Mouse (Mus musculus): Measurements from ENCODE around the gene Spcs1. TPM values are rescaled to one million over a fixed set of nuclear protein-coding genes. Genes with fewer than 3 reads are reported as not detected.

Gene Spcs1
- total RNA-seq (2014; rRNA removed) (226 and 285 TPM in 2 replicates), polyA plus RNA-seq (2015; fragmentation: Nextera tagmentation; extraction: Ambion mirVana) (426 and 442 TPM in 2 replicates)

DNA sequence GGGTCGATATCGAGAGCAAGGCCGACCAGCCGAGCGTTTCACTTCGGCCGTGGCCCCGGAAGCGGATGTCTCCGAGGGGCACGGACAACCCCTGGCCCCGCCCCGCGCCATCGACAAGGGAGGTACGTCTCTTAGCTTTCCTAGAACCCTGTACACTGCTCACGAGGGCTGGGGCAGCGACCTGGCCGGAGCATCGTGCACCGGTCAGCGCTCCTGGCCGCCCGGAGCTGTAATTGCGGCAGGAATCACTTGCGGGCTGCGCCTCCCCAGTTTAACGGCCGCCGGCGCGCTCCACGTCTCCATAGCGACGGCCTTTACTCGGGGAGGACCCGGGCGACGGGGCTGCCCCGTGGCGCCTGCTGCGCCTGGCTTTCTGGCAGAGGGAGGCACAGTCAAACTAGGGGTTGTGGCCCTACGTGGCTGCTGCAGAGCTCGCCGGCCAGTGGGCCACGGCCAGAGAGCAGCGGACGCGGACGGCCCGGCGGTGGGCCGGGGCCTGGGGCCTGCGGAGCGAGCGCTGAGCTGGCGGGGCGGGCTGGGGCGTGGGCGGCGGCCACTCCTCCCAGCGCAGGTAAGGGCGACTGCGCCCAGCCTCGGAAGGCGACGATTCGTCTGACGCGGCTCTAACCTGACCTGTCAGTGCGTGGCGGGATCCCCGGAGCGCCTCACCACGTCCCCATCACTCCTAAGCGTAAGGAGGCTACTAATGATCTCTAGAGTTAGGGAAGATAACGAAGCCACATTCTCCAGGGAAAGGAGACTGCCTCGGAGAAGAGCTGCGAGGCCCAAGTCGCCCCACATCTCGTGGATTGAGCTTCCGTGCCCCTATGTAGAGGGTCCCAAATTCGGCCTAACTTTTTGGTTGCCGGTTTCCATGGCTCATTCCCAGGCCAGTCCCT, at the start of gene Spcs1, which contains the start of gene Glt8d1:
Spcs1 (minus strand) TSS at position 366 of the 899 bp plus-strand sequence.
Glt8d1 (plus strand) TSS at position 94 of the 899 bp plus-strand sequence.
- Histone ChIP-seq H3K4me2 (ENCODE audit: low read depth, low read length) (peak within 1 kb of the TSS; percentile 69), H3K36me3 (ENCODE audit: insufficient read depth, low read length) (peaks cover 5% of the 10 kb centered on the region; the same call in 1 of the 2 replicates), H3K4me1 (ENCODE audit: insufficient read depth, low read length) (peaks cover 4% of the 10 kb centered on the region), H3K9me3 (ENCODE audit: low read length) (no peaks in the 10 kb centered on the region), H3K9ac (replicated peaks; ENCODE audit: low read length) (peak within 1 kb of the TSS; percentile 93), H3K27me3 (ENCODE audit: insufficient read depth, low read length) (no peaks in the 10 kb centered on the region), H3K4me3 (ENCODE audit: low read length) (peak within 1 kb of the TSS; percentile 95), H3K27ac (peak within 1 kb of the TSS; percentile 96)
- ATAC-seq (peak; percentile 95), DNase-seq (ENCODE audit: low spot score) (peak; percentile 87)
- under 1% methylated on average over 83 of the region's 84 CpGs for WGBS
- TF ChIP-seq CTCF (IDR thresholded peaks at IDR 0.05; ENCODE audit: low read depth), result no peak

DNA sequence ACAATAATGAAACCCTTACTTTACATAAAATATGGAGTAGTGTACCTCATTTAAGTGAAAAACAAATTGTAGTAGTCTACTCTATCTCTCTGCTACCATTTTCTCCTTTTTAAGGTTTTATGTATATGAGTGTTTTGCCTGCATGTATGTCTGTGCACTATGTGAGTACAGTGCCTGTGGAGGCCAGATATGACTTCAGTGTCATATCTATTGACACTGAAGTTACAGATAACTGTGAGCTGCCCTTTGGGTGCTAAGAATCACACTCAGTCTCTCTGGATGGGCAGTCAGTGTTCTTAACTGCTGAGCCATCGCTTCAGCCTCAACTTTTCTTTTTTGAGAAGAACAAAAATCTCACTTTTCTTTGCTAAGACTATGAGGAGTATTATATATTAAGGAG, 44.3 kb upstream of the Spcs1 start:
- Histone ChIP-seq H3K36me3 (ENCODE audit: insufficient read depth, low read length) (peaks cover 58% of the 10 kb centered on the region), H3K4me1 (ENCODE audit: insufficient read depth, low read length) (no peaks in the 10 kb centered on the region), H3K9me3 (ENCODE audit: low read length) (no peaks in the 10 kb centered on the region), H3K27ac (no peak overlapping the region), H3K27me3 (ENCODE audit: insufficient read depth, low read length) (no peaks in the 10 kb centered on the region), H3K9ac (replicated peaks; ENCODE audit: low read length) (no peak overlapping the region), H3K4me2 (ENCODE audit: low read depth, low read length) (no peak overlapping the region), H3K4me3 (ENCODE audit: low read length) (no peak overlapping the region)
- WGBS, result 97% methylated on average over 1 of the region's 1 CpGs
- ATAC-seq (no peak), DNase-seq (ENCODE audit: low spot score) (no peak)
- TF ChIP-seq CTCF (IDR thresholded peaks at IDR 0.05; ENCODE audit: low read depth), result no peak

DNA sequence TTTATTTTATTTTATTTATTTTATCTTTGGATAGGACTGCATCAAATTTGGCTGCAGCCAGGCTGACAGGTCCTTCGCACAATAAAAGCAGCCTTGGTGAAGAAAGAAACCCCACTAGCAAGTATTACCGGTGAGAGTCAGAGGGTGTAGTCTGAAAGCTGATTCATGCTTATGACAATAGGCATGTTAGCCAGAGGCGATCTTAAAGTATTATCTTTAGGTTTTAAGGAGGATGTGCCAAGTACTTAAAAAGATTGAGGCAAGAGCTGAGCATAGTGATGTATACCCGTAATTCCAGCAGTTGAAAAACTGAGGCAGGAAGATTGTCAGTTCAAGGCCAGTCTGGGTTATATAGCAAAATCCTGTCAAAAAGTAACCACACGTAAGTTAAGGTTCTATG, 43.8 kb upstream of the Spcs1 start:
- DNase-seq (ENCODE audit: low spot score) (no peak), ATAC-seq (no peak)
- 93% methylated on average over 5 of the region's 5 CpGs for WGBS
- no peak for TF ChIP-seq CTCF (IDR thresholded peaks at IDR 0.05; ENCODE audit: low read depth)
- H3K4me2 ChIP-seq (ENCODE audit: low read depth, low read length), result no peak overlapping the region
- no peaks in the 10 kb centered on the region for H3K9me3 ChIP-seq (ENCODE audit: low read length)
- no peaks in the 10 kb centered on the region for H3K27me3 ChIP-seq (ENCODE audit: insufficient read depth, low read length)
- H3K36me3 ChIP-seq (ENCODE audit: insufficient read depth, low read length), result peaks cover 53% of the 10 kb centered on the region
- no peaks in the 10 kb centered on the region for H3K4me1 ChIP-seq (ENCODE audit: insufficient read depth, low read length)
- no peak overlapping the region for H3K27ac ChIP-seq
- H3K9ac ChIP-seq (replicated peaks; ENCODE audit: low read length), result no peak overlapping the region
- H3K4me3 ChIP-seq (ENCODE audit: low read length), result no peak overlapping the region

DNA sequence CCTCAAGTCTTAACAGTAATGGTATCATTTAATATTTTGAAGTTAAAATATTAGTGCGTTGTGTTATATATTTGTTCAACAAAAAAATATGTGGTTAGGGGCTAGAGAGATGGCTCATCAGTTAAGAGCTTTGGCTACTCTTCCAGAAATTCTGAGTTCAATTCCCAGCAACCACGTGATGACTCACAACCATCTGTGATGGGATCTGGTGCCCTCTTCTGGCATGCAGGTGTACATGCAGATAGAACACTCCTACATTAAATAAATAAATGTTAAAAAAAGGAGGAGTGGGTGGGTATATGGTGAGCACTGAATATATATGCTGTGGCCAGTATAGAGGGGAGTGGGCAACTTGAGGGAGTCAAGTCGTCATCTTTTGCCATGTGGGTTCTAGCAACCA, 24.3 kb upstream of the Spcs1 start:
- Histone ChIP-seq H3K27ac (no peak overlapping the region), H3K4me1 (ENCODE audit: insufficient read depth, low read length) (peaks cover under 1% of the 10 kb centered on the region; the same call in 1 of the 2 replicates), H3K27me3 (ENCODE audit: insufficient read depth, low read length) (no peaks in the 10 kb centered on the region), H3K9me3 (ENCODE audit: low read length) (no peaks in the 10 kb centered on the region), H3K4me3 (ENCODE audit: low read length) (no peak overlapping the region), H3K9ac (replicated peaks; ENCODE audit: low read length) (no peak overlapping the region), H3K4me2 (ENCODE audit: low read depth, low read length) (no peak overlapping the region), H3K36me3 (ENCODE audit: insufficient read depth, low read length) (peaks cover 32% of the 10 kb centered on the region)
- WGBS, result 77% methylated on average over 3 of the region's 3 CpGs
- no peak for DNase-seq (ENCODE audit: low spot score)
- peak; percentile 33 for TF ChIP-seq CTCF (IDR thresholded peaks at IDR 0.05; ENCODE audit: low read depth)
- no peak for ATAC-seq

DNA sequence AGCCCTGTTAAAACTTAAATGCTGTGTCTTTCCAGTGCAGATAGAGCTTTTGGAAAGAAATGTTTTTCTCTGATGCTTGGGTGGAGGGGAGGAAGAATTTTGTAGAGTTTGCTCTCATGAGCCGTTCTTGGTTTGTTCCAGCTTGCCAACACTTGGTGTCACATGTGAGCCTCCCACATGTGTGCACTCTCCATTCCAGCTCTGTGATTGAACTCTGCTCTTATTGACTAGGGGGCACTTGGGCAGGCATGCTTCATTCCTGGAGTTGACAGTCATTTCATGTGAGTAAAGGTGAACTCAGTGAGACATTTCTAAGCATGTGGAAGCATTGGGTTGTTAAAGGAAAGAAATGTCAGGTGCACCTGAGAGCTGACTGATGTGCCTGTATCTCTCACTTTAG, 21.1 kb upstream of the Spcs1 start:
- TF ChIP-seq CTCF (IDR thresholded peaks at IDR 0.05; ENCODE audit: low read depth), result no peak
- H3K4me1 ChIP-seq (ENCODE audit: insufficient read depth, low read length), result peaks cover 16% of the 10 kb centered on the region

DNA sequence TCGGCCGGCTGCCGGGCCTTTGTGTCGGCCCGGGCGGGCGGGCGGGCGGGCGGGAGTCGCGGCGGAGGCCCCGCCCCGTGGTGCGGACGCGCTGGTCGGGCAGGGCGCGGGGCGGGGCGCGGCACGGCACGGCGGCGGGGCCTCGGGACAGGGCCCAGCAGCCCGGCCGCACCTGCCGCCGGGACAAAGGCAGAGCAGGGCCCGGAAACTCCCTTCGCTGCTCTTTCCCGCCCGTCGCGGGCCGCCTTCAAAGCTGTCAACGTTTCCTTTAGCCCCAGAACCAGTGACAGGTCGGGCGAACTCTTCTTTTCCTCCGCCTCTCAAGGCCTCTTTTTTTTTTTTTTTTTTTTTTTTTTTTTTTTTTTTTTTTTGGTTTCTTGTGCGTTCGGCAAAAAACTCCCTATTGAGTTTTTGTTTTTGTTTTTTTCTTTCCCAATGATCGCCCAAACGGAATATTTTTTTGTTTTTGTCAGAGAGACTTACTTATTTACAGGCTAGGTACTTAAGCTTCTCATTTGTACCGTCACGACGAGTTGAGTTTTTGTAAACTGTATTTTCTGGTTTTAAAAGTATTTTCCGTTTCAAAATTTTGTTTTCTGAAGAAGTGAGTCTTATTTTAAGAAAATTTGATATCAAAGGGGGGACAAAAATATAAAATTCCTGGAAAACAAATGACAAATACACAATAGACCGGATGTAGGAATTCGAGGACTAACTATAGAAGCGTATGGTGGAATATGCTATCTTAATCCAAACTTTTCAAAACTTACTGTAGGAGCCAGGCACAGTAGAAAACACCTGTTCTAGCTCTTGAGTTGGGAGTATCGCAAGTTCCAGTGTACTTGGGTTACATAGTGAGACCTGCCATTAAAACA, 18.1 kb upstream of the Spcs1 start:
- Histone ChIP-seq H3K27me3 (ENCODE audit: insufficient read depth, low read length) (no peaks in the 10 kb centered on the region), H3K9me3 (ENCODE audit: low read length) (no peaks in the 10 kb centered on the region), H3K4me3 (ENCODE audit: low read length) (peak overlapping the region; percentile 78), H3K4me2 (ENCODE audit: low read depth, low read length) (peak overlapping the region; percentile 53), H3K4me1 (ENCODE audit: insufficient read depth, low read length) (peaks cover 16% of the 10 kb centered on the region), H3K36me3 (ENCODE audit: insufficient read depth, low read length) (peaks cover 17% of the 10 kb centered on the region), H3K27ac (peak overlapping the region; percentile 98), H3K9ac (replicated peaks; ENCODE audit: low read length) (peak overlapping the region; percentile 82)
- no peak for TF ChIP-seq CTCF (IDR thresholded peaks at IDR 0.05; ENCODE audit: low read depth)
- DNase-seq (ENCODE audit: low spot score), result peak; percentile 82
- ATAC-seq, result peak; percentile 94
- WGBS, result 4% methylated on average over 35 of the region's 56 CpGs

More for the DNA sequence above, 21.1 kb upstream of the Spcs1 start:
- Histone ChIP-seq H3K27ac (no peak overlapping the region), H3K9me3 (ENCODE audit: low read length) (no peaks in the 10 kb centered on the region), H3K27me3 (ENCODE audit: insufficient read depth, low read length) (no peaks in the 10 kb centered on the region), H3K9ac (replicated peaks; ENCODE audit: low read length) (no peak overlapping the region), H3K4me2 (ENCODE audit: low read depth, low read length) (no peak overlapping the region), H3K4me3 (ENCODE audit: low read length) (no peak overlapping the region), H3K36me3 (ENCODE audit: insufficient read depth, low read length) (peaks cover 25% of the 10 kb centered on the region)
- WGBS, result 21% methylated on average over 1 of the region's 1 CpGs
- DNase-seq (ENCODE audit: low spot score) (no peak), ATAC-seq (no peak)

Data from hindbrain, postnatal 0 days (tissue).